Mouse (Mus musculus): ENCODE results near the gene Wfdc2. TPM values are rescaled to one million over a fixed set of nuclear protein-coding genes. Genes with fewer than 3 reads are reported as not detected.

The Wfdc2 gene
- 3.1 and 3.3 TPM in 2 replicates for polyA plus RNA-seq (2016; fragmentation: Nextera tagmentation; extraction: Ambion mirVana)

DNA sequence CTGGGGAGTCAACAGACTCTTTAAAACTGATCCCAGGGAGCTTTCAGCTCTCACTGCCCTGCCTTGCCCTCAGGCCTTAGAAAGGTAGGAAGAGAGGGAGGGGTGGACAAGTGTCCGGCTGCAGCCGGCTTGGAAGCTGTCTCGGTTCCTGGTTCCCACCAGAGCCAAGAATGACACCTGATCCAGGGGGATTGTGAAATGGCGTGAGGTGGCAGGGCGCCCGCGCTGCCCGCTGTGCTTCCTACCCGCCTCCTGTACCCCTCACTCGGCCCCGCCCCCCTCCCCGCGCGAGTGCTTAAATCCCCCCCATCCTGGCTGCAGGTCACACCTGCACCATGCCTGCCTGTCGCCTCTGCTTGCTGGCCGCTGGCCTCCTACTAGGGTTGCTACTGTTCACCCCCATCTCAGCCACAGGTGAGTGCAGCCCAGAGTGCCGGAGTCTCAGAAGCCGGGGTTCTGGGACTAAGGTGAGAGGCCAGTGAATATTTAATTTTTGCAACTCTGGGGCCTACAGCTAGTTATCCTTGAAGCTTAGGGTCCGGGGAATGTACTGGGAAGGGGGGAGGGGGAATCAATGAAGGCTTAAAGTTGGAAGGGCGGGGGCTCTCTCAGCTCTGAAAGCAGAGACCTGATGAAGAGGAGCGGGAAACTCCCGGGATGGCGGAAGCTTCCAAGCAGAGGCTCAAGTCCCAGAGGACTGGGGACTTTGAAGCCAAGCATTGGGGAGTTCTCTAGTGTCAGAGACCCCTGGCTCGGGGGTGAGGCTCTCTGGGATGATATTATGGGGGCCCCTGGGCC lies at the start of gene Wfdc2:
Gene Wfdc2 (plus strand): TSS at position 23 of the 798 bp plus-strand sequence.
- Histone ChIP-seq H3K4me2 (peak within 1 kb of the TSS; percentile 99), H3K27me3 (replicated peaks) (peaks cover 38% of the 10 kb centered on the region), H3K4me3 (peak within 1 kb of the TSS; percentile 55), H3K4me1 (replicated peaks) (peaks cover 18% of the 10 kb centered on the region), H3K27ac (ENCODE audit: poor library complexity, severe bottlenecking) (no peak within 1 kb of the TSS), H3K36me3 (no peaks in the 10 kb centered on the region), H3K9me3 (replicated peaks) (no peaks in the 10 kb centered on the region; the same call in 1 of the 2 replicates), H3K9ac (peak within 1 kb of the TSS; percentile 76)
- ATAC-seq (ENCODE audit: insufficient number of reproducible peaks, low FRiP score) = no peak
- WGBS = 7% methylated on average over 24 of the region's 24 CpGs

DNA sequence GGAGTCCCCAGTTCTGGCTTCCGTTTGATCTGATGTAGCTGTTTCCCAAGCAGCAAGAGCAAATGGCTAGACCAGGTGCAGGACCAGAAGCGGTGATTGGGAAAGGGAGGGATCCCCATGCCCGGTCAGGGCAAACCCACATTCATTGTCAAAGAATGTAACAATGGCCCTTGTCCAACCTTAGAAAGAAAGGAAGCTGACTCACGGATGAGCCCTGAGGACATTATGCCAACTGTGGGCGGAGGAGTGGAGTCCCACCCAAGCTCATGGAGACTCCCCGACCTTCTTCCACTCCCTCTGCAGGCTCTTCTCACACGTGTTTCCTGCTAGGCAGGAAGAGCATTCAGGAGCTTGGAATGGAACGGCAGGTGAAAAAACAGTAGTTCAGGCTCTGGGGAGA lies 48.8 kb upstream of the Wfdc2 start:
- Histone ChIP-seq H3K4me3 (no peak overlapping the region), H3K27me3 (replicated peaks) (no peaks in the 10 kb centered on the region), H3K4me1 (replicated peaks) (peaks cover 21% of the 10 kb centered on the region), H3K9me3 (replicated peaks) (peaks cover 6% of the 10 kb centered on the region), H3K27ac (ENCODE audit: poor library complexity, severe bottlenecking) (no peak overlapping the region), H3K9ac (no peak overlapping the region), H3K36me3 (no peaks in the 10 kb centered on the region; the same call in 1 of the 2 replicates), H3K4me2 (no peak overlapping the region)
- peak; percentile 48 for ATAC-seq (ENCODE audit: insufficient number of reproducible peaks, low FRiP score)
- WGBS = 60% methylated on average over 8 of the region's 8 CpGs

DNA sequence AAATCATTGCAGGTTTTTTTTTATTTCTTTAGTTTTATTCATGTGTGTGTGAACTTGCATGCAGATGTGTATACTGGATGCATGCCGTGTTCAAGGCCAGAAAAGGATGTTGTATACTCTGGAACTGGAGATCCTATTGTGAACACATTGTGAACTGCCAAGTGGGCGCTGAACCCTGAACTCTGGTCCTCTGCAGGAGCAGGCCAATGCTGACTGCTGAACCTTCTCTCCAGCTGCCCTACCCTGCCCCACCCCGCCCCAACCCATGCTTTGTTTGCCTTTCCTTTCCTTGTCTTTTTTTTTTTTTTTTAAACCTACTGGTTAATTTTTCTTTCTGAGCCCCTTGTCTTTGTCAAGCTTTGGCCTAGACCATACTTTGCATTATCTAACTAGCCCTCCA lies 47.3 kb upstream of the Wfdc2 start:
- ATAC-seq (ENCODE audit: insufficient number of reproducible peaks, low FRiP score) = no peak
- Histone ChIP-seq H3K9me3 (replicated peaks) (peaks cover 6% of the 10 kb centered on the region), H3K27me3 (replicated peaks) (no peaks in the 10 kb centered on the region), H3K9ac (no peak overlapping the region), H3K36me3 (no peaks in the 10 kb centered on the region), H3K4me3 (no peak overlapping the region), H3K27ac (ENCODE audit: poor library complexity, severe bottlenecking) (no peak overlapping the region), H3K4me2 (no peak overlapping the region), H3K4me1 (replicated peaks) (peaks cover 24% of the 10 kb centered on the region)
- WGBS = 68% methylated on average over 3 of the region's 3 CpGs

DNA sequence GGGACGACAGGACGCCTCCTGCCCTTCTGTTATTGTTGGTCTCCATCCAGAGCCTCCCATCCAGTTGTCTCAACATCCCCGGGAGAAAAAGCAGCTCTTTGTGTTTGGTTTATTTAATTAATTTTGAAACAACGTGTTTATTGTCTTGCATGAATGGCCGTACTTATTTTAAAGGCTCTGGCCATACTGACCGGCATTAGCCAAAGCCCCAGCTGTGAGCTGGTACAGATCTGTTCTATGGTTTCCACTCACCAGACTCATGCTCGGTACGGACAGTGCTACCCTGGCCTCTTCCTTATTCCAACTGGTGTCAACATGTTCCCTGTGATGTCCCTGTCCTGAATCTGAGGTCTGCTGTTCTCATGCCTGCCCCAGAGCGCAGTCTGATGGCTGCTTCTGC lies 46.3 kb upstream of the Wfdc2 start:
- Histone ChIP-seq H3K36me3 (no peaks in the 10 kb centered on the region), H3K27me3 (replicated peaks) (no peaks in the 10 kb centered on the region), H3K4me2 (no peak overlapping the region), H3K4me1 (replicated peaks) (peaks cover 15% of the 10 kb centered on the region), H3K4me3 (no peak overlapping the region), H3K9ac (no peak overlapping the region), H3K27ac (ENCODE audit: poor library complexity, severe bottlenecking) (no peak overlapping the region), H3K9me3 (replicated peaks) (peaks cover 6% of the 10 kb centered on the region)
- no peak for ATAC-seq (ENCODE audit: insufficient number of reproducible peaks, low FRiP score)
- WGBS = 69% methylated on average over 9 of the region's 9 CpGs

DNA sequence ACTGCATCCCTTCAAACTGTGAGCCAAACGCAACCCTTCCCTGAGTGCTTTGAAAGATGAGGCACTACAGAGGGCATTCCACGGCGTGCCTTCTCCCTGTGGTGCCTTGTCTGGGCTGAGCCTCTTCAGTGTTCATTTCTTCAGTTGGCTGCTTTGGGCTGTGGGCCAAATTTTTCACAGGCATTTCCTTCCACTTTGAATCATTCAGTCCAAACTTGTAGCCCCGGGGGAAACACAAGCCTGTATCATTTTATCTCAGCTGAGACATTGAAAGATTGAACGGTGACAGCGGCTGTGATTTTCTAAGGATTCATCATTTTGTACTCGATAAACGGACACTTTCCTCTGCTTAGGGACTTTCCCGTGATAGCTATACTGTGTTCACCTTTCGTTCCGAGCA lies 45.6 kb upstream of the Wfdc2 start:
- H3K4me1 ChIP-seq (replicated peaks) = peaks cover 15% of the 10 kb centered on the region
- no peaks in the 10 kb centered on the region for H3K36me3 ChIP-seq
- H3K27ac ChIP-seq (ENCODE audit: poor library complexity, severe bottlenecking) = no peak overlapping the region
- H3K9ac ChIP-seq = no peak overlapping the region
- H3K4me3 ChIP-seq = no peak overlapping the region
- 83% methylated on average over 11 of the region's 11 CpGs for WGBS
- no peak overlapping the region for H3K4me2 ChIP-seq
- peaks cover 4% of the 10 kb centered on the region; the same call in 1 of the 2 replicates for H3K27me3 ChIP-seq (replicated peaks)
- ATAC-seq (ENCODE audit: insufficient number of reproducible peaks, low FRiP score) = no peak
- H3K9me3 ChIP-seq (replicated peaks) = peaks cover 6% of the 10 kb centered on the region

DNA sequence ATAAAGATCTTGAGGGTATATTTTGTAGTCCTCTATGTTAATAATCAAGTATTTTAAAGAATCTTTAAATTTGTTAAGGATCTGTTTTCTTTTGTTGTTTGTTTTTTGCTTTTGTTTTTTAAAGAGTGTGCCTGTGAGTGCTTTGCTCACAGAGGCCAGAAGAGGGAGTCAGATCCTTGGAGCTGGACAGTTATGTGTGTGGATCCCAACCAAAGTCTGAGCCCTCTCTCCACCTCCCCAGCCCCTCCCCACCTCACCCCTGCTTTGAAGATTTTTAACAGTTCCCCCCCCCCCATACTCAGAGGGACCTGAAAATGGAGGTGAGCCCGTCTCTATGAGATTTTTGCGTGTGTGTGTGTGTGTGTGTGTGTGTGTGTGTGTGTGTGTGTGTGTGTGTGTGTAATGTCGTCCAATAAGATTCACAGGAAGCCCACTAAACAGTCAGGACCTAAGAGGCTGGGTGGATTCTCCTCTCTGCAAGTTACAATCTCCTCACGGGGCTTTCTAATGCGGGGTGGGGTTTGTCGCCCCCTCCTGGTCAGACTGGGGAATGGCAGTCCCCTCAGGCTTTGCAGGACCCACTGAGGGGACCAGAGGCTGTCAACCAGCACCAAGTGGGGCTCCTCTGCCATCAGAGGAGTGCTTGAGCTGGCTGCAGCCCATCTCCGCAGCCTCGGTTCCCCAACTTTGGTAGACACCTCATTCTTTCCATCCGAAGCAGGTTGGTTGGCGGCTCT lies 44.6 kb upstream of the Wfdc2 start:
- Histone ChIP-seq H3K9ac (no peak overlapping the region), H3K4me3 (no peak overlapping the region), H3K4me2 (no peak overlapping the region), H3K27me3 (replicated peaks) (peaks cover 13% of the 10 kb centered on the region), H3K27ac (ENCODE audit: poor library complexity, severe bottlenecking) (peak overlapping the region; percentile 22; the same call in 1 of the 2 replicates), H3K9me3 (replicated peaks) (peaks cover 6% of the 10 kb centered on the region), H3K36me3 (no peaks in the 10 kb centered on the region), H3K4me1 (replicated peaks) (peaks cover 9% of the 10 kb centered on the region)
- 27% methylated on average over 10 of the region's 10 CpGs for WGBS
- no peak for ATAC-seq (ENCODE audit: insufficient number of reproducible peaks, low FRiP score)

DNA sequence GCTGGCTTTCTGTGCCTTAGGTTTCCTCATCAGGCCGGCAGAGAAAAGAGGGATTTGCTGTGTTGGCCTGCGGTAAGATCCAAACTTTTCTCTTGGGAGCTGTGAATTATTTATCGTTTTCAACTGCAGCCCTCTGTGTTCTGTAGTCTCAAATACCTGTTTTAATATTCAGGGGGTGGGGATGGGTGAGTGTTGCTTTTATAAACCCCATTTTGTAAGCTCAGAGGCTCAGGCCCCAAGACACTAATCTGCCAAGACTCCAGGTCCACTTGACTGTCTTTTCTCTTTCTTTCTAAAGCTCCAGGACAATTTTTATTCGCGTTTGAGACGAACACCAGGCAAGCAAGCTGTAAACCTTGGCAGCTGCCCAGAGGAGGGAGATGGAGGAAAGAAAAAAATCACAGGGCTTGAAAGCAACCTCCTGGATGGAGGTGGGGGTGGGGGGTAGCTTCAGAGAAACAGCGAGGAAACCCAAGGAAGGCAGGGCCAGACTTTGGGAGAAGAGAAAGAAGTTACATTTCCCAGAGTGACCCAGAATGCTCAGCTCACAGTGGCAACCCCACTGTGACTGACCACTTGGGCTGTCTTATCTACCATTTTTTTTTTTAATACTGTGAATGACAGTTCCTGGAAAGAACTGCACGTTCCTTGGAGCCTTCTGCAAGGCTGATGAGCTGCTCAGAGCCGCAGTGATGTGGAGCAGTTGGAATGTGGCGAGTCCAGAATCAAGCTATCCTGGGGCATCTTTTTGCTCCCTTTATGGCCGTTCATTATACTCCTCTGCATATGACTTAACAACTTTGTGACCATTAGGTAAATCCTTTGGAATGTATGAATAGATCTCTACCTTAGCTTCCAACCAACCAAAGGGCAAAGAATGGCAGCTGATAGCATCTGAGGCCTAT lies 43.7 kb upstream of the Wfdc2 start:
- H3K4me1 ChIP-seq (replicated peaks) = peaks cover 9% of the 10 kb centered on the region; the same call in 1 of the 2 replicates
- no peaks in the 10 kb centered on the region for H3K36me3 ChIP-seq
- no peak overlapping the region for H3K4me3 ChIP-seq
- no peak overlapping the region for H3K9ac ChIP-seq
- H3K27me3 ChIP-seq (replicated peaks) = peaks cover 17% of the 10 kb centered on the region
- H3K9me3 ChIP-seq (replicated peaks) = peaks cover 6% of the 10 kb centered on the region
- H3K4me2 ChIP-seq = no peak overlapping the region
- WGBS = 38% methylated on average over 11 of the region's 11 CpGs
- peak overlapping the region; percentile 22; the same call in 1 of the 2 replicates for H3K27ac ChIP-seq (ENCODE audit: poor library complexity, severe bottlenecking)
- no peak for ATAC-seq (ENCODE audit: insufficient number of reproducible peaks, low FRiP score)

DNA sequence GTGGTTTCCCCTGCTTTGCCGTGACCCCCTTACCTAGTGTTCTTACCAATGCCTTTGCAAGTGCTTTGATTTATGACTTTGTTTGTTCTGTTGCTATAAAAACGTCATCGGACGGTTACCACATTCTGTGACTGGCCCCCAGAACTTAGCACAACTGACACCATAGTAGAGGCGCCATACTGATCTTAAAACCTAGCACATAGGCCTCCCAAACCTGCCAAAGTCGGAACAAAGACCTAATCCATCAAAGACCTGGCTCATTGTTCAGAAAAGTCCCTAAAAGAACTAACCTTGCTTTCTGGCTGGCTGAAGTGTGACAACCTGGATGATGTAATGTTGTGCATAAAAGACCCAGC lies 43.1 kb upstream of the Wfdc2 start:
- Histone ChIP-seq H3K4me1 (replicated peaks) (peaks cover 9% of the 10 kb centered on the region; the same call in 1 of the 2 replicates), H3K9ac (no peak overlapping the region), H3K27ac (ENCODE audit: poor library complexity, severe bottlenecking) (no peak overlapping the region), H3K27me3 (replicated peaks) (peaks cover 19% of the 10 kb centered on the region), H3K4me3 (no peak overlapping the region), H3K36me3 (no peaks in the 10 kb centered on the region), H3K9me3 (replicated peaks) (peaks cover 6% of the 10 kb centered on the region), H3K4me2 (no peak overlapping the region)
- WGBS = 78% methylated on average over 6 of the region's 6 CpGs
- no peak for ATAC-seq (ENCODE audit: insufficient number of reproducible peaks, low FRiP score)

DNA sequence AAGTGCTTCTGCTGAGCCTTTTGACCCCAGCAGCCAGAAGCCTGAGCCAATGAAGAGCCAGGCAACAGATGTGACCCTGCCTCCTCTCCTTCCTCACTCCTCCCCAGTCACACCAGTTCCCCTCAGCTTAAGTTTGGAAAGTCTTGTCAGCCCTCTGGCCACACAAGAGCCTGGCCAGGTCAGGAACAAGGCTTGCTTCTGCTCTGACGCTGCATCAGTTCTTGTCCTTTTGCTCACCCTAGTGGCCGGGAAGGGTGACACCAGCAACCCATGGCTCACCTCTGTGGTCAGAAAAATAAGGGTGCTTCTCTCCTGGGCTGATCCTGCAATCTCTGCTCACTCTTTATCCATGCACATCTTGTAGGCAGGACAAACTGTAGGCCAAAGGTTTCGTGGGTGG lies 41.4 kb upstream of the Wfdc2 start:
- 9% methylated on average over 3 of the region's 3 CpGs for WGBS
- Histone ChIP-seq H3K4me2 (no peak overlapping the region), H3K27ac (ENCODE audit: poor library complexity, severe bottlenecking) (no peak overlapping the region), H3K36me3 (no peaks in the 10 kb centered on the region), H3K4me1 (replicated peaks) (peaks cover 9% of the 10 kb centered on the region; the same call in 1 of the 2 replicates), H3K9ac (no peak overlapping the region), H3K4me3 (no peak overlapping the region), H3K9me3 (replicated peaks) (peaks cover 13% of the 10 kb centered on the region), H3K27me3 (replicated peaks) (peaks cover 19% of the 10 kb centered on the region)
- no peak for ATAC-seq (ENCODE audit: insufficient number of reproducible peaks, low FRiP score)

DNA sequence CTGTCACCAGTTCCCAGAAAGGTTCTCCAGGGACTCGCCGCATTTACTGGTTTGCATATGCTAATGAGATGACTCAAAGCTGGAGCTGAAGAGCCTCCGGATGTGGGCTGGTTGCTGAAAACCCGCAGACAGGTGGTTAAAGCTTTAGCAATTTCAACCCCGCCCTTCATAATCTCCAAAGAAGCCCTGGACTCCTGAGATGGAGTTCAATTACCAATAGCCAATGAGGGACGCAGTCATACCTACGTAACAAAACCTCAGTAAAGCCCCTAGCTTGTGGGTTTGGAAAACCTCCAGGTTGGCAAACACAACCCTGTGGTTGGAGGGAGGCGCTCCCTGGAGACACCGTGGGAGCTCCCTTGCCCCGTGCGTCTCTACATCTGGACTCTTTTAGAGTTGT lies 40.4 kb upstream of the Wfdc2 start:
- peaks cover 19% of the 10 kb centered on the region for H3K27me3 ChIP-seq (replicated peaks)
- H3K4me1 ChIP-seq (replicated peaks) = peaks cover 9% of the 10 kb centered on the region; the same call in 1 of the 2 replicates
- H3K9me3 ChIP-seq (replicated peaks) = peaks cover 13% of the 10 kb centered on the region
- 9% methylated on average over 11 of the region's 11 CpGs for WGBS
- no peak overlapping the region; the same call in 1 of the 2 replicates for H3K9ac ChIP-seq
- no peak overlapping the region for H3K4me2 ChIP-seq
- no peak overlapping the region for H3K27ac ChIP-seq (ENCODE audit: poor library complexity, severe bottlenecking)
- no peaks in the 10 kb centered on the region for H3K36me3 ChIP-seq
- H3K4me3 ChIP-seq = no peak overlapping the region
- ATAC-seq (ENCODE audit: insufficient number of reproducible peaks, low FRiP score) = no peak
